Mouse (Mus musculus) cerebellum, adult 8-10 months (tissue): Measurements from ENCODE around the gene Gm20388.

Experiments used
- DNase-seq: peaks from one replicate; pipeline ENCODE4 v3.0.0; 2022

Gene Gm20388

GRCm38 (mm10) chr8:120959470-120959891 is 1048.8 kb downstream of the Gm20388 start:
- no peak for DNase-seq

DNA sequence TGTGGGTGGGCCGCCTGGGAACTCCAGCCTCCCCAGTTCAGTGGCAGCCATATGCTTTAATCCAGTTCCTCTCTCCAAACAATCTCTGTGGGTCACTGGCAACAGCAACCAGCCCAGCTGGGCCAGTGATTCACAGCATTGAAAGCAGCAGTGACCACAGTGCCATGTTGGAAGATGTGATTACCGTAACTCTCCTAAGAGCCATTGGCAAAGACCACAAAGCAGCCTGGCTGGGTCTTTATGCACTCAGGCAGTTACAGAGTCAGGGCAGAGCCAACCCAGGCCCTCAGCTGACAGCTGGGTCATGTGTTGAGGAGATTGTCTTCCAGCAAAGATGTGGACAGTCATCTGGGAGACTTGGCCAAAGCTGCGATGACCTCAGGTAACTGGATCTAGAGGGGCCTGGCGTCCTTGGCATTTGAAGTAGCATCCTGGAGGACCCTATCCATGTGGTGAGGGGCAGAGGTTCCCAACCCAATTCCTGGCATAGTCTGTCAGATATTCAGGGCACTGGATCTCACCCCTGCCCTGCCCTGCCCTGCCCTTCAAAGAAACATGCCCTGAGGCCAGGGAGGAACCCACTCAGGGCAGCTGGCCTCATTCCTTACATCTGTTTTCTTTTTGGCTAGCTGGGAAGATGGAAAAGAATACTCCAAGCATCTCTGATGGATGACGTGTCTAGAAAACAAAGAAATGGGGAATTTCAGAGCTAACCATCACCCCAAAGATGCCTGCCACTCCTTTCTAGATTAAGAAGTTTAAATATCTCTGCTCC is 1052.2 kb downstream of the Gm20388 start:
- no peak for DNase-seq

DNA sequence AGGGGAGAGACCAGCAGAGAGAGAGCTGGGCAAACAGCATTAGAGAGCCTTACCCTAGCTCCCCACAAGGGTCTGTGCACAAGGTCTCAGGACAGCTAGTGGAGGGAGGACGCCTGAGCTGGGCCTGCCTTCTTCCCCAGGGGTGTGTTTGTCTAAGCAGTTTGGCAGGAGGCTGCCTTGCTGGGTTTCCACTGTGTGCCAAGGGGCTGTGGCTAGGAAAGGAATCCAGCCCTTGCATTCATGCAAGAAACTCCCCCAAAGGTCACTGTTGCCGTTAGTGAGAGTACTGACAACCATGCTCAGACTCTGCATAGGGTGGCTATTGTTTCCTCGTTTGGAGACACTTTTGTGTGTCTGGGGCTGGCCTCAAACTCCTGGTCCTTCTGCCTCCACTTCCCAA is 1055.9 kb downstream of the Gm20388 start:
- no peak for DNase-seq

- DNase-seq = no peak
These were observed 1057.7 kb downstream of the Gm20388 start for GRCm38 (mm10) chr8:120968308-120968707.

- peak; percentile 10 for DNase-seq
These were observed 1059.7 kb downstream of the Gm20388 start for GRCm38 (mm10) chr8:120970346-120970745.

GRCm38 (mm10) chr8:120971691-120972469 is 1061.2 kb downstream of the Gm20388 start:
- no peak for DNase-seq

- no peak for DNase-seq
These were observed 1062.4 kb downstream of the Gm20388 start for GRCm38 (mm10) chr8:120973046-120973445.

GRCm38 (mm10) chr8:120977131-120977530 is 1066.5 kb downstream of the Gm20388 start:
- no peak for DNase-seq

DNA sequence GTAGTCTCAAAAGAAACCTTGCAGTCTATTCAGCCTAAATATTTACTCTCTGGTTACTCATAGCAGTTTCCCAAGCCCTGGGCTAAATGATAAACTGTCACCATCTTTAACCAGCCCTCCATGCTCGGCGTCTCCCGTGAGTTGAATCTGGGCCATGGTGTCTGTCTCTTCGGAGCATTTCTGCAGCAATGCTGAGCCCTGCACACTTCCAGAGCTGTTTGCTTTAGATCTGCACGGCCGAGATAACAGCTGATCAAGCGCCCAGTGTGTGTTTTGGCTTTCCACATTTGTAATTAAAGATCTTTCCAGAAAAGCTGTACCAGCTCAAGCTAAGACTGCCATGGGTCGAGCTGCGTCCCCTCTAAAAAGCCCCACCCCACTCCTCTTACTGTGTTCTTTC is 1068.6 kb downstream of the Gm20388 start:
- no peak for DNase-seq

GRCm38 (mm10) chr8:120980948-120981347 is 1070.3 kb downstream of the Gm20388 start:
- no peak for DNase-seq

GRCm38 (mm10) chr8:120984888-120985287 is 1074.2 kb downstream of the Gm20388 start:
- DNase-seq = no peak

DNA sequence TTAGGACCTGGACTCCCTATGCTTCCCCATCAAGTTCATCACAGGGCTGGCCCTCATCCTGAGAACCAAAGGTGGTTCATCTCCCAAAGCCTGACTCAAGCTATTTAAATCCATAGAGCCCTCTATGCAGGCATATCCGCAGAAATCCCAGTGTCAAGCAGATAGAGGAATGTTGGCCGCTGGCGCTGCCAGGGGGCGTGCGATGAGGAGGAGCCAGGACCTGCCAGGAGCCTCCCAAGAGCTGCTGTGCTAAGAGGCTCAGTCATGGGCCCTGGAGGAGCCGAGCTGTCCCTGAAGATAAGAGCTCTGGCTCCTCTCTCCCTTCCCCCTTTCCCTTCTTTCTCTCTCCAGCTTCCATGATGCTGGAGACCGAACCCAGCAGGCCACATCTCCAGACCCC is 1075.4 kb downstream of the Gm20388 start:
- no peak for DNase-seq

DNA sequence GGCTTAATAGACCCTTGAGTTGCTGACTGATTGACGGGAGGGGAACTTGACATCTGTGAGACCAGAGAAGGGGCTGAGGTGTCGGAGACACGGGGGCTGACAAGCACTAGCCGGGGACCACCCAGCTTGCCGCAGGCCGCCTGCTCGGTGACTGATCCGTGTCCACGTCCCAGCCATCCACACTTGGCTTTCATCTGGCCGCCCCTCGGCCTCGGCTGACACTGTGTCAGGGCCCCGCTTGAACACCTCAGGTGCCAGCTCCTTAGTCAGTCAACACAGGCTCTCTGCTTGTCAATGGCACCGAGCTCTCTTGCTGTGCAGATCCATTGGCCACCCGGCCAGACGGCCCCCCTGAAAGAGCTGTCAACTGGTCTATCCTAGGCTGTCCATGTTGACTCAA is 1083.1 kb downstream of the Gm20388 start:
- DNase-seq = no peak

DNA sequence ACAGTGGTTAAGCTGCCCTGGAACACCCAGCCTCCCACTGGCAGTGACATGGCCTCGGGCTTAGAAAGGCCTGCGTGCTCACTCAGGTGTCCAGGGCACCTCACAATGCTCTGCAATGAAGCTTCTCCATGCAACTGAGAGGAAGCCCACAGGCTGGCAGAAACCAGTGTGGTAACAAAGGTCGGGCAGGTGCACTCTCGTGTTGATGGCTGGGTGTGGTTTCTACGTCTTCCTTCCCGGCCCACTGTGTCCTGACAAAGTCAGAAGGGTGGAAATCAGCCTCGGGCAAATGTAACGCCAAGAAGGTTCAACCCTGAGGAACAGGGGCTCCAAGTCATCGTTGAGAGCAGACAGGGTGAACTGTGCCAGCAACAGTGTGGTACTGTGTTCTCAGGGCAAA is 1084.8 kb downstream of the Gm20388 start:
- DNase-seq = no peak

DNA sequence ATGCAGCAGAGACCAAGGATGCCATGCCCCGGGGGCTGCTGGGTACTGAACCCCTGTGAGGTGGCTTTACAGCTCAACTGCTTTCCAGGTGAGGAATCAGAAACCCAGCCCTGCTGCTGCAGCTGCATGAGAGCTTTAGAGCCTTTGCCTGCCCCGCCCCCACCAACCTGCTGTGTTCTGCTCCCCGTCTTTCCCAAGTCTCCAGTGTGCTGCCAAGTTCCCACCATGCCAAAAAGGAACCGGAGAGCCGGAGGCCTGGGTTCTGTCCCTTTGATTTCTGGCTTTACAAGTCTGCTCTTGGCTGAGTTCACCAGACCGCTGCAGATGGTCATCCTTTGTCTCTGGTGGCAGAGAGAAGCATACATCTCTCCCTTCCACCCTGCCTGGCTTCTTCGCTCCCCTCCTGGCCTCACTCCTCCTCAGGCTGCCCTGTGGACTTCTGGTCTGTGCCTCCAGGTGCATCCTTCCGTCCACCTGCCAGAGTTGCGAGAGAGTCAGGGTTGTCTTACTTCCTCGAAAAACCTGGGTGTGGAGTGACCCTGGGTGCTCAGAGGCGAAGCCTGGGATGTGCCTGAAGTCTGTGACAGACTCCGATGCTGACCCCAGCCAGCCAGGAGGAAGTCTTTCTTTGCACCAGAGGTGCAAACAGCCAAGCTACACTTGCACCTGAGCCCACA is 1086.4 kb downstream of the Gm20388 start:
- DNase-seq = no peak

DNA sequence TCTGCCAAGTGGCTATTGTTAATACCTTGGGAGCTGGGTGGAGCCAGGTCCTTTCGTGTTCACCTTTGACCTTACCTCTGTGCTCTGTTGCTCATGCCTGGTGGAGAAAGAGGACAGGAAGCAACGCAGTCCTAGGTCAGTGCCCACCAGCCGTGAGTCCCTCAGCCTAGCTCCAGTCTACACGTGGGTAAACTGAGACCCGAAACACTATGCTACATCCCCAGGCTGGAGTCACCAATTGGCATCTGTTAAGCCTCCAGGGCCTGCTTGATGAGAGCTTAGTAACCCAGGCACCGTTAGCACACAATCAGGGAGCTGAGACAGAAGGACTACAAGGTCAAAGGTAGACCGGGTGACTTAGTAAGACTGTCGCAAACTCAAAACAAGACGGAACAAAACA is 1087.3 kb downstream of the Gm20388 start:
- DNase-seq = no peak

DNA sequence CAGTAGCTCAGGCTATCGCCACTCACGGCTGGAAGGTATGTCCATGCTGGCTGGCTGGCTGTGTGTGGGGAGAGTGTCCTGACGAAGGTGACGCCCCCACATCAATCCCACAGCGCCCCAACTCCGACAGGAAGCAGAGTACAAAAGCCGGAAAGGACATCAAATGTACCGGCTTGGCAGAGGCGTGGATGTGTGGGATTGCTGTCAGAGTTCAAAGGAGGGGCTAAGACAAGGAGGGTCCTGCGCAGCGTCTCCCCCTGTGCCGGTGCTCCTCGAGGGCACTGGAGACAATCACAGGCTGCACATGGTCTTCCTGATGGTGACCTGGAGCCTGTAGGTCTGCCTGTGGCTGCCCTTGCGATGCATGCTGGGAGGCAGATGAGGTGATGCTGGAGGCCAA is 1088.3 kb downstream of the Gm20388 start:
- no peak for DNase-seq

DNA sequence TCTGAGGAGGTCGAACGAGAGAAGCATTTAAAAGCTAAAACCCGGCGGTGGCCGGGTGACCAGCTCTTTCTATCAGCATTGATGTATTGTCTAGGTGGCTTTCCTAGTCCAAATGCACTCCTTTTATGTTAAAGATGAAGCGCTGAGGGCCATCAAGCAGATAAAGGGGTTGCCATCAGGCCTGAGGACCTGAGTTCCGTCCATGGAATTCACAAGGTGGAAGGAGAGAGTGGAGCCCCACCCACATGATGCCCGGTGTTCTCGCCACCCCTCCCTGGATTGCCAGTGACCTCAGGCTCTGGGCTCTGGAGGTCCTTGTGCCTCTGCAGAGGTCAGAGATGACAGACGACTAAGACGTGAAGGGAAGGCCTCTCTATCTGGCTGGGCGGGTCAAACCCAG is 1091.3 kb downstream of the Gm20388 start:
- DNase-seq = no peak

- DNase-seq = no peak
These were observed 1092.4 kb downstream of the Gm20388 start for GRCm38 (mm10) chr8:121002871-121003539.

DNA sequence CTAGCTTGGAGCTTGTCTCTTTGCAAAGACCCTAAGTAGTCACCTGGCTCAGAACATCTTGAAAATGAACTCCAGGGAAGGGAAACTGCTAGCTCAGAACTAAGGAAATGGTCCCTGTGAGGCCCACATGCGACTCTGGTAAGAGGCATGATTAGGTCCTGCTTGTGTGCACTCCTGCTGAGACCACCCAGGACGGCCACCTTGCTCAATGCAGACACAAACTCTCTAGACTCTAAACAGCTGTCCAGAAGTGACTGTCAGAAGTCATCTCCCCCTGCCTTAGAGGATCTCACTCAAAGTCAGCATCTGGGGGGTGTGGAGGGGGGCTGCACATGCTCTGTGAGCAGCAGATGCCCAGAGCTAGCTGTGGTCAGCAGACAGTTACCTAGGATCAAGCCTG is 1093.0 kb downstream of the Gm20388 start:
- no peak for DNase-seq

DNA sequence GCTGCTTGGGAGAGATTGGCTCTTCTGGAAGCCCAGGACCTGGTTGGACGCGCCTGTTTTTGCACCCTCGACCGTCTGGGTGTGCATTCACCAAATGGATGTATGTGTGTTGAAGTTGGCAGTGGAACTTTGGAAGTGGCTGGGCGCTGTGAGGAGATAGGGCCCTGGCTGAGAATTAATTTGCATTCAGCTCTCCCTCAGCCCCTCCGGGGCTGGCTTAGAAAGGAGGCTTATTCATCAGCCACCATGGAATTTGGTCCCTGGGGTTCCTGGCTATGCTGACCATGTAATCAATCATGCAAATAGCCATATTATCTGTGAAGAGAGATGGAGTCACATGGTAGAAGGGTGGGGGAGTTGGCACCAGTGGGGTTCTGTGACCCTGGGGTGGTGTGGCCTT is 1102.7 kb downstream of the Gm20388 start:
- no peak for DNase-seq

DNA sequence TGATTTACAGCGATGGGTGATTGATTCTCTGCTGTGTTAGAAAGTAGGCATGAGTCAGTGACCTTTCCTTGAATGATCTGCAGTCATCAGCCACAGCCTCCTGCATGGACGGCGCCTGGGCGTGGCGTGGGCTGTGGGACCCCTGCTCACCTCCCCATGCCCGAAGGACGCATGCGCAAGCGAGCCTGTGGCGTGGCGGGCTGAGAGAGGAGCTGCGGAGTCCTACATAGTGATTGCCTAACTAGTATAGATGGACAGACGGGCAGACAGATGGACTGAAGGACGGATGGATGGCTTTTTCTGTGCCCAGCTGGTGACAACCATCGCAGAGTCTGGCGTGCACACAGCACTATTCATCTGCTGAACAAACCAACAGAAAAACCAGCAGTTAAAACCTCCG is 1106.0 kb downstream of the Gm20388 start:
- DNase-seq = no peak

GRCm38 (mm10) chr8:121018236-121018635 is 1107.6 kb downstream of the Gm20388 start:
- no peak for DNase-seq
